ENCODE assay signal across 24 mouse cellular contexts in the genomic region with DNA sequence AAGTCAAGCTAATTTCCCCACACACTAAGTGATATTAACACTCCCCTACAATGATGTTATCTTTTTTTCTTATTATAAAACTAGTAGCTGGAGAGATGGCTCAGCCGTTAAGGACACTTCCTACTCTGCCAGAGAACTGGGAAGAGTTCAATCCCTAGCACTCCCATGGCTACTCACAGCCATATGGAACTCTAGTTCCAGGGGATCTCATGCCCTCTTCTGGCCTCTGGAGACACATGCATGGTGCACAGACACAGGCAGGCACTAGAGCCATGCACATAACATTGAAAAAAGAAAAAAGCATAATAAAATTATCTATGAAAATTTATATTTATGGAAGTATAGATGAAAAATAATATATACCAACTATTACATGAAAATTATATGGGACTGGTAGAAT. TPM values are rescaled to one million over a fixed set of nuclear protein-coding genes. Genes with fewer than 3 reads are reported as not detected.
DNase-seq lines count a peak whose midpoint lies in the region; ATAC-seq and TF ChIP-seq lines count a peak whose summit lies in the region.
"Had no signal": no experiment of that assay in that cellular context is flagged by ENCODE, and none has a peak within 500 bp of the region (broad histone marks: within the 10 kb centered on the region; RNA-seq: fewer than 3 reads in every experiment).

No protein-coding gene starts in this region.

- 82% methylated on average over 1 of the region's 1 CpGs for WGBS in intestine, postnatal 0 days
- WGBS in intestine, embryonic 16.5 days, result 86% methylated on average over 1 of the region's 1 CpGs
- WGBS in lung, adult 2 months, result 86% methylated on average over 1 of the region's 1 CpGs

- H3K27ac ChIP-seq in intestine, postnatal 0 days (ENCODE audit: low read depth, low read length), result no peak overlapping the region
- no peak overlapping the region for H3K27ac ChIP-seq in intestine, embryonic 16.5 days (ENCODE audit: low read length)
- no peak overlapping the region for H3K27ac ChIP-seq in embryonic fibroblast, embryonic 13.5 days (ENCODE audit: insufficient read depth, low read length)
- H3K27ac ChIP-seq: hindbrain, embryonic 15.5 days; liver, embryonic 15.5 days had no signal

- H3K9me3 ChIP-seq in intestine, postnatal 0 days (ENCODE audit: control insufficient read depth), result no peaks in the 10 kb centered on the region
- no peaks in the 10 kb centered on the region for H3K9me3 ChIP-seq in intestine, embryonic 16.5 days (ENCODE audit: control insufficient read depth, low read length)
- H3K9me3 ChIP-seq: hindbrain, embryonic 15.5 days; liver, embryonic 15.5 days; megakaryocyte, embryonic 14.5 days had no signal

- TF ChIP-seq POLR2A in lung, adult 2 months (IDR thresholded peaks at IDR 0.05; ENCODE audit: borderline replicate concordance, extremely low read depth, low read depth, low read length), result no peak
- no peak for TF ChIP-seq POLR2A in embryonic fibroblast, embryonic 13.5 days (IDR thresholded peaks at IDR 0.05; ENCODE audit: low read depth, low read length)

- peak; percentile 53 for TF ChIP-seq CTCF in intestine, postnatal 0 days (IDR thresholded peaks at IDR 0.05; ENCODE audit: low read depth)
- peak; percentile 31 for TF ChIP-seq CTCF in lung, adult 2 months (IDR thresholded peaks at IDR 0.05; ENCODE audit: insufficient read depth, low read length)
- TF ChIP-seq CTCF in embryonic fibroblast, embryonic 13.5 days (IDR thresholded peaks at IDR 0.05; ENCODE audit: borderline replicate concordance, insufficient read depth, low read length), result peak; percentile 8; the same call in 1 of the 2 replicates

- DNase-seq in lung, adult 2 months, result no peak
- DNase-seq in lung, postnatal 4 days, result no peak
- peak; percentile 24 for DNase-seq in NIH3T3 (ENCODE audit: low read depth)
- DNase-seq in T-cell, adult 2 months (ENCODE audit: low spot score), result no peak
- DNase-seq: adrenal gland, postnatal 14 days; cerebellum, adult 11-12 months; cerebellum, postnatal 25 days; heart, postnatal 14 days; kidney, adult 18-20 months; kidney, postnatal 4 days; left cerebral cortex, postnatal 4 days; right cerebral cortex, postnatal 25 days; thymus, postnatal 25 days had no signal

- no peak overlapping the region for H3K4me3 ChIP-seq in intestine, postnatal 0 days (ENCODE audit: low read depth, low read length)
- no peak overlapping the region for H3K4me3 ChIP-seq in intestine, embryonic 16.5 days (ENCODE audit: low read length)
- H3K4me3 ChIP-seq in lung, adult 2 months (replicated peaks; ENCODE audit: extremely low read depth, low read depth, low read length), result no peak overlapping the region
- no peak overlapping the region for H3K4me3 ChIP-seq in embryonic fibroblast, embryonic 13.5 days (ENCODE audit: insufficient read depth, low read length)
- H3K4me3 ChIP-seq: hindbrain, embryonic 15.5 days; liver, embryonic 15.5 days; megakaryocyte, embryonic 14.5 days had no signal

- H3K36me3 ChIP-seq in intestine, postnatal 0 days (ENCODE audit: control insufficient read depth, insufficient read depth), result peaks cover 41% of the 10 kb centered on the region
- peaks cover 2% of the 10 kb centered on the region; the same call in 1 of the 2 replicates for H3K36me3 ChIP-seq in intestine, embryonic 16.5 days (ENCODE audit: control insufficient read depth, insufficient read depth, low read length)
- H3K36me3 ChIP-seq: liver, embryonic 15.5 days had no signal

- no peaks in the 10 kb centered on the region for H3K27me3 ChIP-seq in intestine, postnatal 0 days (replicated peaks; ENCODE audit: control insufficient read depth, insufficient read depth, low read length)
- no peaks in the 10 kb centered on the region for H3K27me3 ChIP-seq in intestine, embryonic 16.5 days (replicated peaks; ENCODE audit: control insufficient read depth, insufficient read depth, low read length)
- H3K27me3 ChIP-seq: hindbrain, embryonic 15.5 days; liver, embryonic 15.5 days; megakaryocyte, embryonic 14.5 days had no signal

- no peak overlapping the region for H3K4me2 ChIP-seq in intestine, postnatal 0 days (replicated peaks; ENCODE audit: low read depth)
- H3K4me2 ChIP-seq in intestine, embryonic 16.5 days (ENCODE audit: low read depth, low read length), result no peak overlapping the region
- H3K4me2 ChIP-seq: hindbrain, embryonic 15.5 days; liver, embryonic 15.5 days had no signal

- H3K9ac ChIP-seq in intestine, postnatal 0 days (ENCODE audit: low read depth, low read length), result no peak overlapping the region
- H3K9ac ChIP-seq in intestine, embryonic 16.5 days (ENCODE audit: low read depth, low read length), result no peak overlapping the region
- H3K9ac ChIP-seq: hindbrain, embryonic 15.5 days; liver, embryonic 15.5 days had no signal

- no peaks in the 10 kb centered on the region for H3K4me1 ChIP-seq in intestine, postnatal 0 days (replicated peaks; ENCODE audit: control insufficient read depth, insufficient read depth, low read length)
- no peaks in the 10 kb centered on the region for H3K4me1 ChIP-seq in intestine, embryonic 16.5 days (ENCODE audit: control insufficient read depth, insufficient read depth, low read length)
- H3K4me1 ChIP-seq in lung, adult 2 months (ENCODE audit: control insufficient read depth, insufficient read depth, low read length), result no peaks in the 10 kb centered on the region
- H3K4me1 ChIP-seq in embryonic fibroblast, embryonic 13.5 days (ENCODE audit: control insufficient read depth, insufficient read depth, low read length), result no peaks in the 10 kb centered on the region
- H3K4me1 ChIP-seq: megakaryocyte, embryonic 14.5 days had no signal

- ATAC-seq in intestine, postnatal 0 days, result no peak
- no peak for ATAC-seq in intestine, embryonic 16.5 days
- ATAC-seq: activated CD4-positive, CD25-positive, alpha-beta regulatory T cell, adult 4 months; forebrain, embryonic 16.5 days had no signal

RNA-seq across cellular contexts. Expression of a gene that starts 33.3 kb away (rescaled TPM):
- not detected in 2 replicates for polyA plus RNA-seq in intestine, postnatal 0 days (2015; fragmentation: Nextera tagmentation; extraction: Ambion mirVana)
- polyA plus RNA-seq in intestine, embryonic 16.5 days (2015; fragmentation: Nextera tagmentation; extraction: Ambion mirVana), result not detected in 2 replicates
- polyA plus RNA-seq in lung, adult 2 months (2012; rRNA removed), result not detected in 2 replicates
- not detected in 2 replicates for polyA plus RNA-seq in embryonic fibroblast, embryonic 13.5 days (2011; ENCODE audit: insufficient read length, low read depth, missing spikeins)
- polyA plus RNA-seq: activated CD4-positive, CD25-positive, alpha-beta regulatory T cell, adult 4 months; embryonic facial prominence, embryonic 11.5 days; forebrain, embryonic 16.5 days; hindbrain, embryonic 15.5 days; liver, embryonic 15.5 days; neural tube, embryonic 11.5 days; testis, adult 2 months had no signal
